Mouse (Mus musculus) MN1 (cell line): ENCODE data around the gene 6820408C15Rik.

Source experiments
- DNase-seq: peaks from one replicate; pipeline ENCODE4 v3.0.0-alpha.2; 2016; ENCODE audit warnings: low spot score

Gene 6820408C15Rik

DNA sequence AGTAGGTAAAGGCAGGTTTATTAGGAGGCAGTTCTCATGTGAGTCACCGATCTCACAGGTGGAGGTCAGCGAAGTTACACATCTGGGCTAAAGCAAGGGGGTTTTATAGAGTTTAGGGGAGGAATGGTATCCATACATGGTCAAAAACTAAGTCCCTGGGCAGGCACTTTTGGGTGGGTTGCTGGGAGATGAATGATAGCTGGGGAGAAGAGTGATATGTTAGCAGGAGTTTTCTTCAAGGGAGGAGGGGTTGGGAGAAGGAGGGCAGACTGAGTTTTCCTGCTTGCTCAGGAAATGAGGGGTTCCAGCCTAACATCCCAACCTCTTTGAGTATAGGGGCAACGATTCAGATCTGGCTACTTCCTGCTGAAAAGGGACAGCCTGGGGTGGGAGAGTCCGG, at the start of gene 6820408C15Rik:
6820408C15Rik (plus strand) TSS at position 301 of the 400 bp plus-strand sequence.
- DNase-seq = no peak

- no peak for DNase-seq
Observed at GRCm38 (mm10) chr2:152367917-152368316, 47.5 kb upstream of the 6820408C15Rik start.

DNA sequence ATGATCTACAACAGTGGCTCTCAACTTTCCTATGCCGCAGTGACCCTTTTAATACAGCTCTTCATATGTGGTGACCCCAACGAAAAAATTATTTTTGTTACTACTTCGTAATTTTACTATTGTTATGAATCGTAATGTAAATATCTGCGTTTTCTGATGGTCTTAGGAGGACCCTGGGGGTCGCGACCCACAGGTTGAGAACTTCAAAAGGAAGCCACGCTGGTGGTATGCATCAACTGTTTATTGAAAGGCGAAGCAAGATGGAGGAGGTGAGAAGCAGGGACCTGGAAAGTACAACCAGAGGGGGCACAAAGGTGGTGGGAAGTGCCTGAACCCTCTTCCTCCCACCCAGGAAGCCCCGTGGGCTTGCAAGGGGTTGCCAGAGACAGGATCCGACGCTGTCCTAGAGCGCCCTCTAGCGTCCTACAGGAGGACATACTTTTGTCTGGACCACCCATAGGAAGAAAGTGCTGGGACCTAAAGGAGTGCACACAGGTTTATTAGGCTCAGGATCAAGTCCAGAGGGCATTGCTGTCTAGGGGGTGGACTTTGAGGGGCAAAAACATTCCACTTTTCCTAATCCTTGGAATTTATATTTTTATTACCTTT, 46.8 kb upstream of the 6820408C15Rik start:
- peak; percentile 77 for DNase-seq

DNA sequence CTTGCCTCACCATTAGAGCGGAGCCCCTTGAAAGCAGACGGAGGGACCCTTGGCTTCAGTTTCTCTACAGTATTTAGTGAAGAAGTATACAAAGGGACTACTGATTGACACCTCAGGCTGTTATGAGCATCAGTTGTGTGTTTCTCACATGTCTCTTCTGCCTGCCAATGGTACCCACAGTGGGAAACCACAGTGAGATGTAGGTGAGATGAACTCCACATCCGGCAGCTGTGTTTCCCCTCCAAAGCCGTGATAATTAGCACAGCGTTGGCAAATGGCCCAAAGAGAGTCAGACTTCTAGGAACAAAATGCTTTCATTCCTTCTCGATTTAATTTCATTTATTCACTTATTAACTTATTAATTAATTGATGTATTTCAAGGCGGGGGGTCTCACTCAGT, 43.3 kb upstream of the 6820408C15Rik start:
- no peak for DNase-seq

GRCm38 (mm10) chr2:152372661-152373060, 42.7 kb upstream of the 6820408C15Rik start:
- no peak for DNase-seq

DNA sequence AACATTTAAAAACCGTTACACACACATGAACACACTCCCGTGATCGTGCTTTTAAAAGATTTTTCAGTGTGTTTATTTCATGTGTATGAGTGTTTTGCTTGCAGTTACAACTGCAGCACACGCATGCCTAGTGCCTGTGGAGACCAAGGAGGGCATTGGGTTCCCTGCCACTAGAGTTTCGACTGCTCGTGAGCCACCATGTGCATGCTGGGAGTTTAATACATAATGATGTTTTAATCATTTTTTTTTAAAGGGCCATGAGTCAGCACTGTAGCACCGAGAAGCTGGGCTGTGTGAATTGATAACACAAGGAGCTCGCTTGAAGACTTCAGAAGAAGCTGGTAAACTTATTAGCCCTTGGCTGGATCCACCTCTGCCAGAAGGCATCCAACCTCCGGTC, 41.8 kb upstream of the 6820408C15Rik start:
- no peak for DNase-seq

- no peak for DNase-seq
Observed at GRCm38 (mm10) chr2:152375652-152376344, 39.6 kb upstream of the 6820408C15Rik start.

- no peak for DNase-seq
Observed at GRCm38 (mm10) chr2:152376345-152376741, 39.0 kb upstream of the 6820408C15Rik start, which contains the start of gene Nrsn2. Gene Nrsn2 (minus strand): TSS chr2:152376638.

DNA sequence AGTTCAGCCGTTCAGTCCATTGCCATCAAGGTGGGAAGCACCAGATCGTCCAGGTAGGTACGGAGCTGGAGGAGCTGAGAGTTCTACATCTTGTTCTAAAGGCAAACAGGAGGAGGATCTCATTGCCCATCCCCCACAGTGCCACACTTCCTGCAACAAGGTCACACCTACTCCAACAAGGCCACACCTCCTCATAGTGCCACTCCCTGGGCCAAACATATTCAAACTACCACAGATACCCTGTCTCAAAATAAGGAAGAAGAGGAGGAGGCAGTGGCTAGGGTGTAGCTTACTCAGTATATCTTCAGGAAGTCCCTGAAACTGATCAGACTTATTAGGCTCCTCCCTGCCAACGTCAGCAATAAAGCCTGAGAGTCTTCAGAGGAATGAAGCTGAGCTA, 31.2 kb upstream of the 6820408C15Rik start:
- DNase-seq = no peak

- DNase-seq = peak; percentile 82
Observed at GRCm38 (mm10) chr2:152392786-152393185, 22.6 kb upstream of the 6820408C15Rik start.

- no peak for DNase-seq
Observed at GRCm38 (mm10) chr2:152393225-152394017, 22.0 kb upstream of the 6820408C15Rik start.

DNA sequence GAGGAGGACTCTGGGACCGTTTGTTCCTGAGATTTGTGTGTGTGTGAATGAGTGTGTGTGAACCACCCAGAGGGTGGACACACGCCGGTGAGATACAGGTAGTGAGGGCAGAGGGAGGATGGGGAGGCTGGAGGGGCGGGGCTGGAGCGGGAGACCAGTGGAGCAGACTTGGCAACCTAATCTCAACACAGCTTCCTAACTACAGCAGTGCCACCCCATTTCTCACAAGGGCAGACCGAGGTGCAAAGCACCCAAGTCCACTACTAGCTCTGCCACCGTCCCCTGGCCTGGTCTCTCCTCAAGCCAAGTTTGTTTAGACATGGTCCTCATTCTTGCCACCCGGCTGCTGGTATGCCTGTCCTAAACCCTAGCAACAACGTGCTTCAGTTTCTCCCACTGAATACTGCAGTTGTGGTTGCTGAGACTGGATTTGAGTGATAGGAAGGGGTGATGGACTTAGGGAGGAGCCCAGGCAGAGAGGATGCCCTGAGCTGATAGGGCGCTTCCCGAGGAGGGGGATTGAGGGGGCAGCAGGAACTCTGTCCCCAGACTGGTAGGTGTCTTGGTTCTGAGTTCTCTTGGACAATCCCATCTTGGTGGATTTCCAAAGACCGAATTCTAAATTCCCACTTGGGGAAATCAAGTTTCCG, 20.0 kb upstream of the 6820408C15Rik start:
- DNase-seq = peak; percentile 37

GRCm38 (mm10) chr2:152396110-152397003, 19.0 kb upstream of the 6820408C15Rik start:
- peak; percentile 97 for DNase-seq

DNA sequence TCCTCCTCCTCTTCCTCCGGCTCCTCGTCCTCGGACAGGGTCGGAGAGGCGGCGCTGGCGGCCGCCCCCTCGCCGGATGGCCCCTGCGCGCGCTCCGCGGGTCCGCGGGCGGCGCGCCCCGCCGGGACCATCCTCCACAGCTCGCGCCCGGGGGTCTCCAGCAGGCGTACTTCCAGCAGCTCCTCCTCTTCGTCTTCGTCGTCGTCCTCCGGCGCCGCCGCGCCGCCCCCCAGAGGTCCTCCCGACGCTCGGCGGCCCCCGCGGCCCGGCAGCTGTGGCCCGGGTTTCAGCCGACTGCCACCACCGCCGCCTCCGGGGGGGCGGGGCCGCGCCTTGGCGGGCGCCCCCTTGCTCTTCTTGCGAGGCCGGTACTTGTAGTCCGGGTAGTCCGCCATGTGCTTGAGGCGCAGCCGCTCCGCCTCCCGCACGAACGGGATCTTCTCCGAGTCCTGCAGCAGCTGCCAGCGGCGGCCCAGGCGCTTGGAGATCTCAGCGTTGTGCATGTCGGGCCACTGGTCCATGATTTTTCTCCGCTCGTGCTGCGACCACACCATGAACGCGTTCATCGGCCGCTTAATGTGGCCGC, 18.3 kb upstream of the 6820408C15Rik start:
- DNase-seq = peak; percentile 84

GRCm38 (mm10) chr2:152397680-152398435, 17.5 kb upstream of the 6820408C15Rik start, which contains the start of gene Sox12:
Gene Sox12 (minus strand): TSS chr2:152398063.
- peak; percentile 98 for DNase-seq

GRCm38 (mm10) chr2:152398691-152399090, 16.7 kb upstream of the 6820408C15Rik start:
- DNase-seq = peak; percentile 98

DNA sequence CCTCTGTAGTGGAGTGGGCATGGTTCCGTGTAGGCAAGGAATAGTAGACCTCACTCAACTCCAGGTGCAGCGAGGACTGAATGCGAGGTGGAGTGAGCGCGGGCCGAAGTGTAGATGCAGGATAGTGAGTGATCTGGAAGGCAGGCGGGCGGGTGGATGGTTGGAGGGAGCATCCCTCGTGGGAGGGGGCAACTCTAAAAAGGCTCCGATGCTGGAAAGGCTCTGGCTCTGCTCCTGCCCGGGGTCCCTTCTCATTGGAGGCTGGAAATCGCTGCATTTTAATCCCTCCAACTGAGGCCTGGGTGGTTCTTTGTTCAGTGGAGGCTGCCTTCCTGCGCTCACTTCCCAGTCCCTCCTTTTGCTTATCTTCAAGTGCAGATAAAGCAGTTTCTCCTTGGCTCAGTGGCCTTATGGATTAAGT, 16.3 kb upstream of the 6820408C15Rik start:
- no peak for DNase-seq

DNA sequence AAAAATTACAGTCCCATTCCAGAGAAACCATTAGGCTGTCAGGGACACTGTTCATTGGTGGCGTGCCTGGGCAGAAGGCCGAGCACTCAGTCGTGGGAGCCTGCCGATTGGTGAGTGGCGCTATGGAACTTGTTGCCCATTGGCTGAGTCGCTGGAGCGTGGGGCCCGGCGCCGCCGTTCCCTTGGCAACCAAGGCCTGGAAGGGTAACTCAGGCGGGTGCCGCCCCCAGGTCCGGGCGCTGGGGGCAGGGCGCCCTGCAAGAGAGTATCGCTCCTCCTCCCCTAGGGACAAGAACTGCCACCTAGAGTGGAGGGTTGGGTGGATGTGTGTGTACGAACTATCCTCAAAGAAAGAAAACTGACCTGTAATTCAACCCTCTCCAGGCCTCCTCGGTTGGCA, 9.3 kb upstream of the 6820408C15Rik start:
- peak; percentile 97 for DNase-seq

DNA sequence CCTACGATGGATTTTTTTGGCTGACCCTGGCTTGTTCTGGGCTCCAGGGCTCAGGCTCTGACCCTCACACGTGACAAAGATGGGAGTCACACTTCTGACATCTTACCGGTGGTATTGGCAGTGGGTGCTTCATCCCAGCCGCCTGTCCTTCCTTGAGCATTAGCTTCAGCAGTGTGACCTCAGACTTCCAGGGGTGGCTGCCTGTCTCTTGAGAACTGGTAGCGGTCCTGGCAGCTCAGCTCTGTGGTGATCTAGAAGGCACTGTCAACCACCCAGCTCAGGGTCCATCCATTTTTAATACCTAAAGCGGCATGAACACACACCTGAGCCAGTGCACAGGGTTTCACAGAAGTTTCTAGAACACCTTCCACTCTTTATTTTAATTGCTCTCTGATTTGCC, 5.6 kb upstream of the 6820408C15Rik start:
- DNase-seq = no peak

DNA sequence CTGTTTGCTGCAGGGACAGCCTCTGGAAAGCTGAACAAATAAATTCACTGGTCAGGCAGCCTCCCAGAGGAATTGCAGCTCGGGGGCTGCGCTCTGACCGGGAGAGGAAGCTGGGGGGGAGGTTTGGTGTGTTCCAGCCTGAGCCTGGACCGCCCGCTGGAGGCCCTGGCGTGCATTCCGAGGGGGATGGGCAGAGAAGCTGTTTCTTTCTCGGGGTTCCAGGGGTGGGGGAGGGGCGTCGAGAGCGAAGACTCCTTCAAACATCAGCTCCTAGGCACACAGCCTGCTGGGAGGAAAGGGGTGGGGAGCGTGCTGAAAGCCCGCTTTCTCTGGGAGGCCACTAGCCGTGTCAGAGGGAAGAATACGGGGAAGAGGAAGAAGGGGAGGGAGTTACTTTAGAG, 4.4 kb upstream of the 6820408C15Rik start:
- DNase-seq = peak; percentile 91
